Mouse (Mus musculus) gastrocnemius, postnatal 14 days (tissue): ENCODE results near the gene Myo18b. TPM values are rescaled to one million over a fixed set of nuclear protein-coding genes. Genes with fewer than 3 reads are reported as not detected.

Experiments
- DNase-seq: peaks from one replicate; pipeline ENCODE4 v3.0.0; 2021; ENCODE audit warnings: mixed read lengths
- intact Hi-C: fragments of 180-260 bp; cut with DNase I; formaldehyde crosslinking; loops from one replicate; pipeline ENCODE4 v1.15.1; 2025; ENCODE audit warnings: low total_unique reads
- total RNA-seq, 2 experiments: library from RNA; stranded (reverse); gene quantifications; 2 replicates each; pipeline ENCODE4 v1.2.3; 2021

The Myo18b gene
- total RNA-seq, 2 experiments from 2014 or later, result 409 to 424 TPM

DNA sequence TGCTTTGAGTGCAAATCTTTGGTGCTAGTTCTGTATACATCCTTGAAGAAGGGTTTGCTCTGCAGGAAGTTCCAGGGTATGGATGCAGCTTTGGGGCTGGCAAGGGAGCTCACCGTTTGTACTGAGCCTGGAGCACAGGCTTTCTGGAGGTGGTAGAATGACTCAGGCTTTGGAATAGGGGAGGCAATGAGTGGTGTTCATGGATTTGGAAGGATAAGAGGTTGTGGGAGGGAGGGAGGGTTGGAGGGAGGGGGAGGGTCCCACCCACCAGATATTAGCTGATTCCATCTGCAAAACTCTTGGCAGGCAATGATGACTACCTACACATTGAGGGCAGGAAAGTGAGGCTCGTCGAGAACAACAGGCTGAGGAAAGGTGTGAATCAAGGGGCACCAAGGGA, 195.4 kb downstream of the Myo18b start:
- intact Hi-C loops, result no loop called here
- no peak for DNase-seq

DNA sequence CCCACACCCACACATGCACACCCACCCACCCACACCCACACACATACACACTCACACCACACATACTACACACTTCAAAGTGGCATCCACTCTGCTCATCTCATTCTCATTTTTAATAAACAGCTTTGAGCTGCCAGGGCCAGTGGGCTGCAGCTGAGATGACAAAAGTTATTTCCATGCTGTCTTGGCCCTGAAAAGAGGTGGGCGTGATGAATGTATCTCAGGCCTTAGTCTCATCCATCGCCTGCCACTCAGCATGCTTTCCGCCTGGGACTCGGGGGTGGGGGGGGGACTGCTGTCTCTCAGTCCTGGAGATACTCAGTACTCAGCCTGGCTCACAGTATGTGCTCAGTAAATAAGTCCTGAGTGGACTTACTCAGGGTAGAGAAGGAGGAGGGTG, 199.5 kb downstream of the Myo18b start:
- no peak for DNase-seq
- intact Hi-C loops, result no loop called here

DNA sequence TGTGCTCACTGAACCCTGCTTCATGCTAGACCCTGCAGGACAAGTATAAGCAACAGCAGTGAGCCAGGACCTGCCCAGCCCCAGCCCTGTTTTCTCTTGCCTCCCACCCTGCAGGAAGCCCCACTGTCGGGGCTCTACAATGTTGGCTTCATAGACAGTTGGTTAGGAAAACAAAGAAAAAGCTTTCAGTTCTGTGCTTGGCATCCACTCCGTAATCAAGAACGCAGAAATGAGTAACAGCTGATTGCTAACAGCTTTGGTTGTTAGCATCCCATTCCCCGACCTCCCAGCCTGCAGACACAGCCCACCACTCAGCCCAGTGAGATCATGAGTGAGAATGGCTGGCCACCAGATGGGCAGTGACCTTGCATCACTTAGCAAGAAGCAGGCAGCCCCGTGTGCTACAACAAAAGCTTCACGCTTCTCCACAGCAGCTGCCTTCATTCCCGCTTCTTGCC, 200.9 kb downstream of the Myo18b start:
- intact Hi-C loops, result no loop called here
- DNase-seq, result no peak

DNA sequence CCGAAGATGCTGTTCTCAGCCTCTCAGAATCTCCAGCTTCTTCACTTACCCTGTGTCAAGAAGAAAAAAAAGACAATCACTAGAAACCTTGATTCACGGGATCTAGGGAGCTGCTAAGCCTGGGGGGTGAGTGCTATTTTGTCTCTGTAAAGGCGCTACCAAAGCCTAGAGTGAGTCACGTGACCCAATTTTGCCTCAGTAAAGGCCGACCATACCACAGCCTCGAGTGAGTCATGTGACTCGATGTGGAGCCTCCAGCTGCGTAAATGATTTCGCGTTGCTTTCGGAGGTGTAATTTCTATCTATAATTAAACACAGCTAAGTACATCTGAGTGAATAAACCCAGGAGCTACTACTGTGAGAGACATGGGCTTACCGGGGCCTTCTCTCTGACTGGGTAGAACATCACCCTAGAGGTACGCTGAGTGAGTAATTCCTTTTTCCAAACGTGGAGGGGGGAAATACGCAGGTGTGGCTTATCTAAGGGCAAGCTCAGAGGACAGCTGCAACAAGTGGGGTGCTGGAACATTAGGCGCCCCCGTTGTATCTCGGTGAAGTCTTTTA, 202.8 kb downstream of the Myo18b start:
- DNase-seq, result no peak
- intact Hi-C loops, result no loop called here

DNA sequence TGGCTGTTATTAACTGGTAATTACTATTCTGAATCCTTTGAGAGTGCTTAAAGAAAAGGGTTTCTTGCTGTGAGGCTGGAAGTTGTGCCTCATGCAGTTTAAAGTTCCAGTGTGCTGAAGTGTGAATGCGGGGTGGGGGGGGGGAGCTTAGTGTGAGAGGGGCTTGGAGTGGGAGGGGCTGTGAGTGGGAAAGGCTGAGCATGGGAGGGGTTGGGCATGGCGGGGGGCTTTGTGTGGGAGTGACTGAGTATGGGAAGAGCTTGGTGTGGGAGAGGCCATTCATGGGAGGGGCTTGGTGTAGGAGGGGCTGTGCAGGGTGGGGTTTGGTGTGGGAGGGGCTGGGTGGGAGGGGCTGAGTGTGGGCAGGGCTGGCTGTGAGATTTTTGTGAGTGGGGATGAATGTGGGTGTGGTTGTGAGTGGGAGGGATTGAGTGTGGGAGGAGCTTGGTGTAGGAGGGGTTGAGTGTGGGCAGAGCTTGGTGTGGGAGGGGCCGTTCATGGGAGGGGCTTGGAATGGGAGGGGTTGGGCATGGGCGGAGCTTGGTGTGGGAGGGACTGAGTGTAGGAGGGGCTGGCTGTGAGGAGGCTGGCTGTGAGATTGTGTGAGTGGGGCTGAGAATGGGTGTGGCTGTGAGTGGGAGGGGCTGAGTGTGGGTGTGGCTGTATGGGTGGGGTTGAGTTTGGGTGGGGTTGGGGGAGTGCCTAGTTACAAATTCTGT, 208.9 kb downstream of the Myo18b start:
- DNase-seq, result peak; percentile 47
- intact Hi-C loops, result no loop called here

DNA sequence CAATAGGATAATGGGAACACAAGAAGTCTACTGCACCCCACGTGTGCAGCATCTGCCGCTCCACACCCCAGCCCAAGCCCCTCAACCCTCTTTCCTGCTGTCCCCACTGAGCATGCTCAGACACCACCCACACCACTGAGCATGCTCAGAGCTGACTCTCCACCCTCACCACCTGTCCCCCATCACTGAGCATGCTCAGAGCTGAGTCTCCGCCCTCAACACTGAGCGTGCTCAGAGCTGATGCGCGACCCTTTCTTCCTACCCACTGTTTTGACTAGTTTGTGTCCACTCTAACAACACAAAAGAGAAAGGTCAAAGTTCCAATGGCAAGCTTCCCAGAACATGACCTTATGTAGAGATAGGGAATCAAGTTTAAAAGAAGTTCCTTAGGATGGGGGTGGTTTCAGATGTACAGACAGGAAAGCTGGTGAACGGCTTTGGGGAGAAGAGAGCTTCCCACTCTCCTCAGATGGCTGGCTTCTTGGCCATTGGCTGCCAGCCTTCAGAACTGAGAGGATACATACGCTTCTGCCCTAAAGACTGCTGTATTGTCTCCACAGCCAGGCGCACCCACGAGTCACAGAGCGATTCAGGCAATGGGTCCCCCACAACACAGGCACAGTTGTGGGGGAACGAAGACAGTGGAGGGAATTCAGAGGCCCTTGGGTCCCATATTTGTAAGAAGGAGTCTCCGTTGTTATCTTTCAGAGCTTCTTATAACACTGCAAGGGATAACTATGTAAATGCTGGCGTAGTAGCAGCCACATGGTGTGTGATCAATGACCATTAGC, 209.7 kb downstream of the Myo18b start:
- intact Hi-C loops, result no loop called here
- no peak for DNase-seq

DNA sequence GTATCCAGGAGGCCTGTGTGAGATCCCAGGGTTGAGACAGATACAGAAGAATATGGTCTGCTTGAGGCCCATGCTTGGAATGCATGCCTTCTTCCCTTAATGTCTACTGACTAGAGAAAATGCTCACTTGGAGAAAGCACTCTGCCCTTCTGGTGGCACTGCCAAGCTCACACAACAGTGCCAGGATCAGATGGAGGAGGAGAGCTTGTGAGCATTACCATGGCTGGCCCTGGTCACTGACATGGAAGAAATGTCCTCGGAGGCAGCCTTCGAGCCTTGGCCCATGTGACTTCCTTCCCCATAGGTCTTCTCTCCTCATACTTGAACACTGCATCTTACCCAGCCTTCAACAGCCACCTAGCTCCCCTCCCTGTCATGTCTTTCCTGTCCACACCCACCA, 216.9 kb downstream of the Myo18b start:
- no peak for DNase-seq
- intact Hi-C loops, result no loop called here

DNA sequence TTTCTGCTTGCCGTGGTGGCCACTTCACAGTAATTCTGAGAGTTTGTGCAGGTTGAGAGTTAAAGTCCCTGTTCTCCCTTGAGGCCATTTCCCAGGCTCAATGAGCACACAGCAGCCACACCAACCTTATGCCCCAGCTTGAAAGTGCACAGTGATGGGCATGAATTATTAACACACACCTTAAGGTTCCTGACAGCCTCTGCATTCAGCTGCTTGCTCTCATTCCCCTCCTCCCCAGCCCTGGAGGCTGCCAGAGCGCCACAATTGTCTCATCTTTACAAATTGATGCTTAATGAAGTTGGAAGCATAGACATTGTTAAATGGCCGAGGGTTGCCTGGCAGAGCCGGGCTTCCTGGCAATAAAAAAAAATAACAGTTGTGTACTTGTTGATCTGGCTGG, 218.0 kb downstream of the Myo18b start:
- intact Hi-C loops, result no loop called here
- DNase-seq, result no peak

DNA sequence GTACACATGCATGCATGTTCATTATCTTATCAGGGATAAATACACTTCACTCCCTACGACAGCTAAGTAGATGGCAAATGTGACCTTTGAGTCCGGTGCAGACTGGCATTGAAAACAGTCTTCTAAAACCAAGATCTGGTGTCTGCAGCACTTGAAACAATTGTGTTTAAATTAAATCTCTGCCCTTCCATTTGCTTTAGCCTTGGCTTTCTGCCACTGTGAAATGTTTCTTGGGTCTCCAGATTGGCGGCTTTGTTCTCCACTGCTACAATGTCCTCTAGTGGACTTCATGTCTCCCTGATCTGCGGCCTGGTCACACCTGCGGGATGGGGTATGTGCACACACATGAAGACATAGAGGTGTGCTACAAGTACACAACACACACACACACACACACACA, 221.4 kb downstream of the Myo18b start:
- no peak for DNase-seq
- intact Hi-C loops, result no loop called here

DNA sequence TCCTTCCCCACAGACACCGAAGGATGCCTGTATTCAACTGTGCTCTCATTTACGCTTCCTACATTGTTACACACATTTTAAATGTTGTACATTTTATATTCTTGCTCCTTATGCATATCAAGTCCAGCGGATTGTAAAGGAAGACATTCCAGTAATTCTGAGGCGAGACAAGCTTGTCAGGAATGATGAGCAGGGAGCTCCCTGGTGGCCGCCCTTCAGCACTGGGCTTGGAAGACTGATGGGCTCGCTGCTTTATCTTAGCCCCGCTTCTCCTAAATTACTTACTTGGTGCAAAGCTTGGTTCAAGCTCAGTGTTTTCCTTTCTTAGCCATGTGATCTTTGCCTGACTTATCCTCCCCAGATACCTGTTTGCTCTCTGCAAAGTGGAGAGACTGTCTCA, 223.7 kb downstream of the Myo18b start:
- intact Hi-C loops, result no loop called here
- DNase-seq, result no peak

DNA sequence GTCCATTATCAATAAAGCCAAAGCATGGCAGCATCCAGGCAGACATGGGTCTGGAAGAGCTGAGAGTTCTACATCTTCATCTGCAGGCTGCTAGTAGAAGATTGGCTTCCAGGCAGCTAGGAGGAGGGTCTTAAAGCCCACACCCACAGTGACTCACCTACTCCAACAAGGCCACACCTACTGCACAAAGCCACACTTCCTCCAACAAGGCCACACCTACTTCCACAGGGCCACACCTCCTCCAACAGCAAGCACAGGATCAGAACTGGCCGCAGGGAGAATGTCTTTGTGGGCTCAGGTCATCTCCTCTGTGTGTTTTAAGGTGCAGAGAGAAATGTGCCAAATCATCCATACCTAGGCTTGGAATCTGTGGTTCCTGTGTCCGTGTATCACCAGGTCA, 224.2 kb downstream of the Myo18b start:
- intact Hi-C loops, result no loop called here
- DNase-seq, result no peak

DNA sequence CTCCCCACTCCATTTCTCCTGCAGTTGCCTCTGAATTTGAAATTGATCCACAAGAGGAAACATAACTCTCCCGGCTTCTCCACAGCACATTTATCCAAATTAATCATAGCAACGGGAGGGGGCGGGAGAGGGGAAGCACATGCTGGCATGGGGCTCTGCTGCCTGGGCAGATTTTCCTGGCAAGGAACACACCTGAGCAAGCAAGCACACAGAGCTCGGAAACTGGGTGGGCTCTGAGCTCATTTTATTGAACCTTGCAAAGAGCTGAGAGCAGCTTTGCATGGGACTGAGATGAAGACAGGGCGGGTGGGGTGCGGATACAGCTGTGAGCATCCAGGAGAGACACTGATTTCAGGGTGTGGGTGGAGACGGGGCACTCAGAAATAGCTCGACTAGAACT, 229.0 kb downstream of the Myo18b start:
- intact Hi-C loops, result no loop called here
- no peak for DNase-seq

DNA sequence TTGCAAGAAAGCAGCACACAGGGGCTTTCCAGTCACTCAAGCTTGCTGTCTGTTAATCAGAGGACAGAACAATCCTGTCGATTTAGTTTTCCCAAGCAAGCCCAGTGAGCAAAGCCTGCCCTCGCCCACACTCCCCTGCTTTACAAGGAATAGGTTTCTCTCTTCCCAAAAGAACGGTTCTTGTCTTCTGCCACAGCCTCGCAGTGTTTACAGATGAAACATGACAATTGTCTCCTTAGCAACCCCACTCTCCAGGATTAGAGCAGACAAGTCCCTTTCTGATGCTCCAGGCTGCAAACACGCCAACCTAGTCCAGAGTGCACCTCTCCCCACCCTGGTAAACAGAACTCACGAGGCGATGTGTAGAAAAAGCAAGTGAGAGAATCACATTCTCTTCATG, 230.5 kb downstream of the Myo18b start:
- intact Hi-C loops, result no loop called here
- no peak for DNase-seq

DNA sequence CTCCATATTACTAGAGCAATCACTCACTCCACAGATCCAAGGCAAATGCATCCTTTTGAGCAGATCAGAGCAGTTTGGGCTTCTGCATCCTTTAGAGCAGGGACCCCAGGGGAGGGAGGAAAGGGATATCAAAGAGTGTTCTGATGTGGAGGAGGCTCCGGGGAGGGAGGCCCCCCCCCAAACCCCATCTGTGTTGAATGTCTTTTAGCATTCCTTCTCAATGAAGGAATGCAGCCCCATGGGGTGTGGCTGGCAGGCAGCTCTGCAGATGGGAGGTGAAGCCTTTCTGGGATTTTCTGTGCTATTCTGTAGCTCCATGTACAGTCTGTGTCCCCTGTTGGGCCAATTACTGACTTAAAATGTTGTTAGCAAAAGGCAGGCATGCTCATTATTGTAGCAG, 232.5 kb downstream of the Myo18b start:
- DNase-seq, result peak; percentile 27
- intact Hi-C loops, result no loop called here

DNA sequence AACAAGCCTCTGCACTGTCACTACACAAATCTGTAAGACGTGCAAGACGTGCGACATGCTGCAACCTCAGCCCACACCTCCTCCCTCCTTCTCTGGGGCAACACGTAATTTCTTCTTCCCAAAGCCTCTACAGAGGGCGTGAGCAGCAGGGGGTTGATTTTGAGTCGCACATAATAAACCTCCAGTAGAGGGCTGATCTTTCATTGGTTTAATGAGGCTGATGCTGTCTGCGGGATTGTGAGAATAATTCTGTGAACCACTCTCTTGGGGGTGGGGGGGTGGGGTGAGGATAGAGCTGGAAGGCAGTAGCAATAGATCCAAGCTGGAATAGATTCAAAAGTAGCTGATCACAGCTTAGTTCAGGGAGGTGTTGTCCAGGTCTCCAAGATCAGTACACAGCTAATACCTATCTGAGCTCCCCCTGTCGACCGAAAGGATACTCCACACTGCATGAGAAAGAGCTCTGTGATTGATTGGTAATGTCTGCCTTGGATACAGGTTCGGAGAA, 235.2 kb downstream of the Myo18b start:
- DNase-seq, result no peak
- intact Hi-C loops, result no loop called here

DNA sequence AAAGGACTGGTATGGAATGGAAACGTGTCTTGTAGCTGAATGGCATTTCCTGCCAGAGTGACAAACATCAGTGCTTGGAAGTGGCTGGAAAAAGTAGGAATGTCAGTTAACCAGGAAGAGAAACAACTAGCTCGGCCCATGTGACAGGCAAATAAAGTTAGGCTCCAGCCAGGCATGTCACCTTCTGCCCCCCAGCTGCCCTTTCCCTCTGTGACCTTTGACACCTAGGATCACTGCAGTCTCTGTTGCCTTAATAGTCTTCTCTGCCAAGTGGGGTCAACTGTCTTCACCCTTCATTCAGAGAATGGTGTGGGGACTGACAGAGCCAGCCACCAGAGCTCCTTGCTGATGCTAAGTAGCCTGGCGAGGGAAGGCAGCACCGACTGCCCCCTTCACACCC, 236.9 kb downstream of the Myo18b start:
- intact Hi-C loops, result no loop called here
- DNase-seq, result no peak

DNA sequence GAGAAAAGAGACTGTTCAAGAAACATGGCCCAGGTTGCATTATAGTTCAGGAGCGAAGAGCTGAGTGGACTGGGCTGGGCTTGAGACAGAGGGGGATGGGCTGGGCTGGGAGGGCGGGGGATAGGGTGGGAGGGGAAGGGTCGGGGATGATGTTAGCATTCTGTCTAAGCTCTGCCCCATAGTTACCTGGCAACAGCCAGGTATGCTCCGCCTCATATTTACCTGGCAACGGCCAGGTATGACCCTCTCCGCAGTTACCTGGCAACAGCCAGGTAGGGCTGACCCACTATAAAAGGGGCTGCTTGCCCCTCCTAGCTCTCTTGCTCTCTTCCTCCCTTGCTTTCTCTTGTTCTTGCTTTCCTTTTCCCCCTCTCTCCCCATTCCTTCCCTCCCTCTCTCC, 239.4 kb downstream of the Myo18b start:
- intact Hi-C loops, result no loop called here
- DNase-seq, result no peak

DNA sequence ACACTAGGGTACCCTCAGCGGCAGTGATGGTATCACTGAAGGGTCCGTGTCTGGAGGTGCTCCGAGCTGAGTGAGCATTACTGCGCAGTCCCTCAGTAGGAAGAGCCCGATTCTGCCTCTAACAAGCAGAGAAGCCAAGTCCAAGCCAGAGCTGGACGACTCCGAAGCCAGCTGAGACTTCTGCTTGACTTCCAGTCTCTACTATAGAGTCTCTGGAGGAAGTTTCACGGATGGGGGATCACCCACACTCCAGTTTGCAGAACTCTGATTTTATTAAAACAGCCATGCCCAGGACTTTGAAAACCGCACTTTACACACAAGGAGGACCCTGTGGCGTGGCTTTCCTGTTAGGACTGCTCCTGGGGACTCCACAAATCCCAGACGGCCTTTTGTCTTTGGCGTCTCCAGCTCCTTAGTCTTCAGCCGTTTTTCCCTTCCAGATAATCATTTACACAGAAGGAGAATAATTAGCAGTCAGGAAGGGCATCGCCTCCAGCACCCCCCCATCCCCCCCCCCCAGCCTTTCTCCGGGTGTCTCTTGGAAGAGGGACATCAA, 240.1 kb downstream of the Myo18b start:
- intact Hi-C loops, result no loop called here

DNA sequence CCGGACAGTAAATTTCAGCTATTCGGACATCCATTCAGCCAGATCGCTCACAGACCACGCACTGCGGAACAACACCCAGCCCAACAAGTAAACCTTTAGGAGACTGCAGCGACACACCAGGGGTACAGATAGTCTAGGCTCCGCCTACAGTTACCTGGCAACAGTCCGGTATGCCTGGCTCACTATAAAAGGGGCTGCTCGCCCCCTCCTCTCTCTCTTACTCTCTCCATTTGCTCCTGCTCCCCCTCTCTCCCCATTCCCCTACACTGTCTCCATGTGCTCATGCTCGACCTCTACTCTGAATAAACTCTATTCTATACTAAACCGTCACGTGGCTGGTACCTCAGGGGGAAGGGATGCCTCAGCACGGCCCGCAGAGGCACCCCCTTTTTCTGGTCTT, 240.6 kb downstream of the Myo18b start:
- no peak for DNase-seq
- intact Hi-C loops, result no loop called here

More for the DNA sequence above, 240.1 kb downstream of the Myo18b start:
- DNase-seq, result no peak

DNA sequence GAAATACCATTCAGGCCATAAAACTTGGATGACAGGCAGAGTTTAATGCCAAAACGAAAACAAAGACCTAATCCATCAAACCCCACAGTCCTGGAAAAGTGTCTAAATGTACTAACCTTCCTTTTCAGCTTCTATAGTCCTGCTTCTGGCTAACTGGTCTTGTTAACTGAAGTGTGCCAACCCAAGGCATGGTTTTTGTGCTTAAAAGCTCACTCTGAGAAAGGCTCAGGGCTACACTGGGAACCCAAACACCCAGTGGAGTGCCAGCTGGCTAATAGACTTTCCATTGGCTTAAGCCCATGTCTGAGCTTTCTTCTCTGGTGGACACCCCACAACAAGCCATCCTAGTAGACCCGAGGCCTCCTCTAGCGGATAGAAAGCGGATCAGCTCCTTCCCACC, 244.1 kb downstream of the Myo18b start:
- DNase-seq, result no peak
- intact Hi-C loops, result no loop called here
